Mouse (Mus musculus) CH12.LX (cell line): ENCODE measurements at regions not wholly inside any gene's neighbourhood (a gene's known extent, or its start where the extent isn't known, plus 50 kb on each side); places are given as distances from the start of the nearest gene placed in this dataset.

Experiments used
- DNase-seq: peaks from one replicate; pipeline ENCODE4 v3.0.0-alpha.2; 2013; ENCODE audit errors: extremely low read depth
- H3K27ac ChIP-seq: 2 replicates; pipeline ENCODE4 v1.5.1; 2012; ENCODE audit warnings: low read depth, mild to moderate bottlenecking, control low read depth, moderate library complexity; ENCODE audit not compliant: insufficient read depth
- H3K27me3 ChIP-seq: replicated peaks from 2 replicates; pipeline ENCODE3; 2012; ENCODE audit warnings: inconsistent platforms
- H3K36me3 ChIP-seq, 2 experiments: replicated peaks in 1 of 2; 2 replicates each; pipeline versions ENCODE3 to v1.6.1; 2012; ENCODE audit warnings: inconsistent platforms in 1 of 2, low read length in 1 of 2, mild to moderate bottlenecking in 1 of 2, mixed read lengths in 1 of 2, moderate library complexity in 1 of 2; ENCODE audit not compliant: control insufficient read depth in 1 of 2, insufficient read depth in 1 of 2
- H3K4me1 ChIP-seq, 2 experiments: 2 replicates each; pipeline ENCODE4 v1.6.1; 2012; ENCODE audit warnings: inconsistent platforms in 1 of 2, moderate library complexity in 1 of 2; ENCODE audit not compliant: insufficient read depth in 2 of 2, control insufficient read depth in 1 of 2
- H3K4me2 ChIP-seq: 2 replicates; pipeline ENCODE4 v1.6.1; 2012; ENCODE audit warnings: low read depth, mild to moderate bottlenecking, control low read depth; ENCODE audit not compliant: poor library complexity, insufficient read depth, severe bottlenecking
- H3K4me3 ChIP-seq, 3 experiments: fragments of 150-350 bp in 1 of 3; sonication (generic) in 1 of 3; replicated peaks in 1 of 3; 2 replicates each; pipeline versions ENCODE3 to v1.5.1; 2011 to 2012; ENCODE audit warnings: low read depth in 2 of 3, low read length in 2 of 3, mild to moderate bottlenecking in 2 of 3, moderate library complexity in 2 of 3, control low read depth in 1 of 3, improper control_type of control experiment in 1 of 3, inconsistent platforms in 1 of 3, mixed read lengths in 1 of 3; ENCODE audit not compliant: poor library complexity in 1 of 3
- H3K79me2 ChIP-seq: replicated peaks from 2 replicates; pipeline ENCODE4 v1.6.1; 2012; ENCODE audit warnings: mild to moderate bottlenecking, moderate library complexity; ENCODE audit not compliant: control insufficient read depth, poor library complexity, insufficient read depth, severe bottlenecking; ENCODE audit errors: extremely low read depth
- H3K9ac ChIP-seq: 2 replicates; pipeline ENCODE4 v1.6.1; 2012; ENCODE audit warnings: low read depth, mild to moderate bottlenecking, control low read depth, moderate library complexity; ENCODE audit not compliant: insufficient read depth
- H3K9me3 ChIP-seq: replicated peaks from 2 replicates; pipeline ENCODE3; 2012; ENCODE audit warnings: low read length, inconsistent platforms, mixed read lengths
- BHLHE40 ChIP-seq: IDR thresholded peaks from 2 replicates; pipeline ENCODE4 v1.6.1; 2011; ENCODE audit warnings: mild to moderate bottlenecking, low read depth, low read length, improper control_type of control experiment
- CHD2 ChIP-seq: IDR thresholded peaks from 2 replicates; pipeline ENCODE4 v1.6.1; 2011; ENCODE audit warnings: low read length, improper control_type of control experiment
- CTCF ChIP-seq, 2 experiments: IDR thresholded peaks in 1 of 2; conservative IDR thresholded peaks in 1 of 2; 2 replicates each; pipeline ENCODE4 v1.5.1; 2011 to 2012; ENCODE audit warnings: low read depth in 2 of 2, low read length in 2 of 2, improper control_type of control experiment in 1 of 2, inconsistent platforms in 1 of 2, mild to moderate bottlenecking in 1 of 2, moderate library complexity in 1 of 2
- E2F4 ChIP-seq: IDR thresholded peaks from 2 replicates; pipeline ENCODE4 v1.6.1; 2011; ENCODE audit warnings: low read depth, low read length, improper control_type of control experiment; ENCODE audit not compliant: insufficient replicate concordance
- EP300 ChIP-seq: IDR thresholded peaks from 2 replicates; pipeline ENCODE4 v1.6.1; 2011; ENCODE audit warnings: low read length, improper control_type of control experiment
- ETS1 ChIP-seq: conservative IDR thresholded peaks from 2 replicates; pipeline ENCODE4 v1.6.1; 2012; ENCODE audit warnings: low read depth, mild to moderate bottlenecking, inconsistent platforms, low read length, improper control_type of control experiment, moderate library complexity
- GABPA ChIP-seq: IDR thresholded peaks from 2 replicates; pipeline ENCODE4 v1.6.1; 2012; ENCODE audit warnings: low read depth, low read length, improper control_type of control experiment, inconsistent platforms; ENCODE audit not compliant: insufficient replicate concordance
- HCFC1 ChIP-seq: IDR thresholded peaks from 2 replicates; pipeline ENCODE4 v1.6.1; 2012; ENCODE audit warnings: low read depth, mild to moderate bottlenecking, inconsistent platforms, low read length, improper control_type of control experiment
- IRF4 ChIP-seq: IDR thresholded peaks from 2 replicates; pipeline ENCODE4 v1.6.1; 2014; ENCODE audit warnings: low read depth, mild to moderate bottlenecking, inconsistent platforms, low read length, improper control_type of control experiment
- KAT2A ChIP-seq: IDR thresholded peaks from 2 replicates; pipeline ENCODE4 v1.6.1; 2012; ENCODE audit warnings: low read length, improper control_type of control experiment, inconsistent platforms; ENCODE audit not compliant: insufficient replicate concordance
- MAX ChIP-seq: IDR thresholded peaks from 2 replicates; pipeline ENCODE4 v1.6.1; 2011; ENCODE audit warnings: low read length, improper control_type of control experiment
- MAZ ChIP-seq: IDR thresholded peaks from 2 replicates; pipeline ENCODE4 v1.6.1; 2012; ENCODE audit warnings: low read depth, mild to moderate bottlenecking, inconsistent platforms, low read length, improper control_type of control experiment, moderate library complexity
- MEF2A ChIP-seq: IDR thresholded peaks from 2 replicates; pipeline ENCODE4 v1.6.1; 2014; ENCODE audit warnings: low read depth, mild to moderate bottlenecking, inconsistent platforms, low read length, improper control_type of control experiment, borderline replicate concordance
- MXI1 ChIP-seq: IDR thresholded peaks from 2 replicates; pipeline ENCODE4 v1.6.1; 2011; ENCODE audit warnings: mild to moderate bottlenecking, low read depth, low read length, improper control_type of control experiment
- NELFE ChIP-seq: IDR thresholded peaks from 2 replicates; pipeline ENCODE4 v1.6.1; 2011; ENCODE audit warnings: low read depth, low read length, improper control_type of control experiment
- NRF1 ChIP-seq: IDR thresholded peaks from 2 replicates; pipeline ENCODE4 v1.6.1; 2014; ENCODE audit warnings: low read depth, mild to moderate bottlenecking, inconsistent platforms, low read length, improper control_type of control experiment, moderate library complexity
- POLR2AphosphoS2 ChIP-seq: IDR thresholded peaks from 2 replicates; pipeline ENCODE4 v1.6.1; 2011; ENCODE audit warnings: low read depth, low read length, improper control_type of control experiment
- RCOR1 ChIP-seq: conservative IDR thresholded peaks from 2 replicates; pipeline ENCODE4 v1.6.1; 2012; ENCODE audit warnings: low read depth, mild to moderate bottlenecking, inconsistent platforms, low read length, improper control_type of control experiment
- SIN3A ChIP-seq: IDR thresholded peaks from 2 replicates; pipeline ENCODE4 v1.6.1; 2012; ENCODE audit warnings: low read length, improper control_type of control experiment, inconsistent platforms
- SMC3 ChIP-seq: IDR thresholded peaks from 2 replicates; pipeline ENCODE4 v1.6.1; 2011; ENCODE audit warnings: low read depth, low read length, improper control_type of control experiment
- TCF12 ChIP-seq: IDR thresholded peaks from 2 replicates; pipeline ENCODE4 v1.6.1; 2014; ENCODE audit warnings: low read depth, mild to moderate bottlenecking, inconsistent platforms, low read length, improper control_type of control experiment
- USF1 ChIP-seq: IDR thresholded peaks from 2 replicates; pipeline ENCODE4 v1.6.1; 2014; ENCODE audit warnings: low read depth, mild to moderate bottlenecking, inconsistent platforms, low read length, improper control_type of control experiment
- ZC3H11A ChIP-seq: IDR thresholded peaks from 2 replicates; pipeline ENCODE4 v1.6.1; 2012; ENCODE audit warnings: low read depth, mild to moderate bottlenecking, inconsistent platforms, low read length, improper control_type of control experiment
- ZNF384 ChIP-seq: IDR thresholded peaks from 2 replicates; pipeline ENCODE4 v1.6.1; 2012; ENCODE audit warnings: low read depth, low read length, improper control_type of control experiment, inconsistent platforms
- dilution Hi-C: fragments of 300-500 bp; cut with MboI; formaldehyde crosslinking; loops from 2 replicates; pipeline ENCODE4 v1.14.3; 2020; ENCODE audit warnings: low sequenced_read_pairs; ENCODE audit not compliant: extremely low pct_unique_long_range_greater_than_20kb, extremely low pct_ligation_motif_present
- in situ Hi-C: fragments of 300-500 bp; cut with MboI; formaldehyde crosslinking; loops from 3 replicates; pipeline ENCODE4 v1.14.3; 2019; ENCODE audit warnings: low sequenced_read_pairs, low pct_ligation_motif_present, low pct_unique_long_range_greater_than_20kb, mixed read lengths

- H3K79me2 ChIP-seq = no peaks in the 10 kb centered on the region
- H3K4me2 ChIP-seq = no peak overlapping the region
- H3K4me1 ChIP-seq = no peaks in the 10 kb centered on the region
- TF ChIP-seq NELFE = no peak
- no peak for TF ChIP-seq SMC3
- TF ChIP-seq RCOR1 = no peak
- no peak for TF ChIP-seq NRF1
- no peak for TF ChIP-seq CHD2
- TF ChIP-seq SIN3A = no peak
- no peak for TF ChIP-seq USF1
- no peak for TF ChIP-seq MXI1
- no peak for TF ChIP-seq CTCF (conservative IDR thresholded peaks at IDR 0.05 in 1 of 2, IDR thresholded peaks at IDR 0.05 in 1 of 2; ENCODE audit: low read depth in 2 of 2, low read length in 2 of 2)
- no peak for TF ChIP-seq ZC3H11A
- no peak for TF ChIP-seq MAZ
- no peak for TF ChIP-seq POLR2AphosphoS2
- TF ChIP-seq E2F4 = no peak
- no peak for TF ChIP-seq MAX
- H3K27me3 ChIP-seq = no peaks in the 10 kb centered on the region
- H3K9ac ChIP-seq = no peak overlapping the region
- no peak overlapping the region for H3K4me3 ChIP-seq
- no peaks in the 10 kb centered on the region for H3K36me3 ChIP-seq
- no peak overlapping the region for H3K27ac ChIP-seq
- DNase-seq = no peak
- in situ Hi-C loops (no loop called here), dilution Hi-C loops (no loop called here)
- no peaks in the 10 kb centered on the region for H3K9me3 ChIP-seq
These were observed 281.5 kb upstream of the Hs6st1 start for GRCm38 (mm10) chr1:35786668-35787213.

GRCm38 (mm10) chr1:35797064-35797463 lies 271.1 kb upstream of the Hs6st1 start:
- Histone ChIP-seq H3K79me2 (no peaks in the 10 kb centered on the region), H3K4me1 (peaks cover 3 to 11% of the 10 kb centered on the region in 2 experiments), H3K4me2 (no peak overlapping the region), H3K4me3 (no peak overlapping the region), H3K9me3 (peaks cover 2% of the 10 kb centered on the region), H3K27me3 (no peaks in the 10 kb centered on the region), H3K36me3 (no peaks in the 10 kb centered on the region), H3K9ac (no peak overlapping the region), H3K27ac (no peak overlapping the region)
- TF ChIP-seq GABPA (no peak), MEF2A (peak; percentile 76; the same call in 1 of the 2 replicates), EP300 (no peak), KAT2A (no peak), ETS1 (no peak; the same call in 1 of the 2 replicates), ZNF384 (no peak), MAX (peak; percentile 46; the same call in 1 of the 2 replicates), IRF4 (peak; percentile 60), BHLHE40 (no peak), SIN3A (no peak), TCF12 (no peak), HCFC1 (no peak), SMC3 (no peak)
- in situ Hi-C loops (no loop called here), dilution Hi-C loops (no loop called here)
- DNase-seq = peak; percentile 16
